Mouse (Mus musculus): ENCODE results near the gene Map7. TPM values are rescaled to one million over a fixed set of nuclear protein-coding genes. Genes with fewer than 3 reads are reported as not detected.

Map7 gene
- polyA plus RNA-seq, 1 experiment from 2014 or later: 44.7 TPM

- 84% methylated on average over 10 of the region's 10 CpGs for WGBS
- no peak overlapping the region for H3K4me2 ChIP-seq (ENCODE audit: low read depth, low read length)
- H3K4me3 ChIP-seq (ENCODE audit: low read length): no peak overlapping the region
- no peak for ATAC-seq
- no peak overlapping the region for H3K27ac ChIP-seq (ENCODE audit: low read length)
- H3K4me1 ChIP-seq (ENCODE audit: control insufficient read depth, insufficient read depth, low read length): no peaks in the 10 kb centered on the region
- no peaks in the 10 kb centered on the region for H3K27me3 ChIP-seq (replicated peaks; ENCODE audit: control insufficient read depth, insufficient read depth, low read length)
- no peaks in the 10 kb centered on the region for H3K36me3 ChIP-seq (ENCODE audit: control insufficient read depth, insufficient read depth, low read length)
- no peaks in the 10 kb centered on the region for H3K9me3 ChIP-seq (ENCODE audit: control insufficient read depth, low read length)
- H3K9ac ChIP-seq (ENCODE audit: low read depth, low read length): no peak overlapping the region
These were observed 85.2 kb downstream of the Map7 start for GRCm38 (mm10) chr10:20233451-20233850.

- Histone ChIP-seq H3K9me3 (ENCODE audit: control insufficient read depth, low read length) (no peaks in the 10 kb centered on the region), H3K27ac (ENCODE audit: low read length) (0 out of 2 replicates have a peak overlapping the region, but pooled peaks have one; percentile 10), H3K27me3 (replicated peaks; ENCODE audit: control insufficient read depth, insufficient read depth, low read length) (no peaks in the 10 kb centered on the region), H3K4me3 (ENCODE audit: low read length) (no peak overlapping the region), H3K9ac (ENCODE audit: low read depth, low read length) (no peak overlapping the region), H3K36me3 (ENCODE audit: control insufficient read depth, insufficient read depth, low read length) (no peaks in the 10 kb centered on the region), H3K4me1 (ENCODE audit: control insufficient read depth, insufficient read depth, low read length) (no peaks in the 10 kb centered on the region), H3K4me2 (ENCODE audit: low read depth, low read length) (no peak overlapping the region)
- no peak for ATAC-seq
- WGBS: 46% methylated on average over 4 of the region's 4 CpGs
These were observed 86.2 kb downstream of the Map7 start for GRCm38 (mm10) chr10:20234466-20234865.

GRCm38 (mm10) chr10:20235656-20236055 lies 87.4 kb downstream of the Map7 start:
- no peak overlapping the region for H3K4me3 ChIP-seq (ENCODE audit: low read length)
- no peak for ATAC-seq
- H3K9ac ChIP-seq (ENCODE audit: low read depth, low read length): no peak overlapping the region
- no peaks in the 10 kb centered on the region for H3K9me3 ChIP-seq (ENCODE audit: control insufficient read depth, low read length)
- no peaks in the 10 kb centered on the region for H3K4me1 ChIP-seq (ENCODE audit: control insufficient read depth, insufficient read depth, low read length)
- no peak overlapping the region for H3K4me2 ChIP-seq (ENCODE audit: low read depth, low read length)
- WGBS: 89% methylated on average over 3 of the region's 3 CpGs
- H3K27me3 ChIP-seq (replicated peaks; ENCODE audit: control insufficient read depth, insufficient read depth, low read length): no peaks in the 10 kb centered on the region
- H3K27ac ChIP-seq (ENCODE audit: low read length): no peak overlapping the region
- no peaks in the 10 kb centered on the region for H3K36me3 ChIP-seq (ENCODE audit: control insufficient read depth, insufficient read depth, low read length)

- no peaks in the 10 kb centered on the region for H3K9me3 ChIP-seq (ENCODE audit: control insufficient read depth, low read length)
- H3K4me3 ChIP-seq (ENCODE audit: low read length): no peak overlapping the region
- no peaks in the 10 kb centered on the region for H3K4me1 ChIP-seq (ENCODE audit: control insufficient read depth, insufficient read depth, low read length)
- H3K9ac ChIP-seq (ENCODE audit: low read depth, low read length): no peak overlapping the region
- H3K27me3 ChIP-seq (replicated peaks; ENCODE audit: control insufficient read depth, insufficient read depth, low read length): no peaks in the 10 kb centered on the region
- no peak overlapping the region for H3K4me2 ChIP-seq (ENCODE audit: low read depth, low read length)
- H3K36me3 ChIP-seq (ENCODE audit: control insufficient read depth, insufficient read depth, low read length): no peaks in the 10 kb centered on the region
- WGBS: 91% methylated on average over 6 of the region's 6 CpGs
- no peak for ATAC-seq
- no peak overlapping the region for H3K27ac ChIP-seq (ENCODE audit: low read length)
These were observed 88.0 kb downstream of the Map7 start for GRCm38 (mm10) chr10:20236241-20236640.

- Histone ChIP-seq H3K4me2 (ENCODE audit: low read depth, low read length) (no peak overlapping the region), H3K4me1 (ENCODE audit: control insufficient read depth, insufficient read depth, low read length) (peaks cover 4% of the 10 kb centered on the region; the same call in 1 of the 2 replicates), H3K36me3 (ENCODE audit: control insufficient read depth, insufficient read depth, low read length) (no peaks in the 10 kb centered on the region), H3K9me3 (ENCODE audit: control insufficient read depth, low read length) (no peaks in the 10 kb centered on the region), H3K27me3 (replicated peaks; ENCODE audit: control insufficient read depth, insufficient read depth, low read length) (no peaks in the 10 kb centered on the region), H3K9ac (ENCODE audit: low read depth, low read length) (no peak overlapping the region), H3K27ac (ENCODE audit: low read length) (no peak overlapping the region), H3K4me3 (ENCODE audit: low read length) (no peak overlapping the region)
- WGBS: 78% methylated on average over 5 of the region's 5 CpGs
- peak; percentile 62 for ATAC-seq
These were observed 90.0 kb downstream of the Map7 start for GRCm38 (mm10) chr10:20238281-20238680.

- Histone ChIP-seq H3K4me2 (ENCODE audit: low read depth, low read length) (no peak overlapping the region), H3K9ac (ENCODE audit: low read depth, low read length) (no peak overlapping the region), H3K36me3 (ENCODE audit: control insufficient read depth, insufficient read depth, low read length) (no peaks in the 10 kb centered on the region), H3K27me3 (replicated peaks; ENCODE audit: control insufficient read depth, insufficient read depth, low read length) (no peaks in the 10 kb centered on the region), H3K4me3 (ENCODE audit: low read length) (no peak overlapping the region), H3K27ac (ENCODE audit: low read length) (no peak overlapping the region), H3K4me1 (ENCODE audit: control insufficient read depth, insufficient read depth, low read length) (peaks cover 4% of the 10 kb centered on the region; the same call in 1 of the 2 replicates), H3K9me3 (ENCODE audit: control insufficient read depth, low read length) (no peaks in the 10 kb centered on the region)
- no peak for ATAC-seq
- 86% methylated on average over 6 of the region's 6 CpGs for WGBS
These were observed 92.6 kb downstream of the Map7 start for GRCm38 (mm10) chr10:20240858-20241257.

GRCm38 (mm10) chr10:20243321-20243720 lies 95.0 kb downstream of the Map7 start:
- H3K27ac ChIP-seq (ENCODE audit: low read length): no peak overlapping the region
- no peaks in the 10 kb centered on the region for H3K36me3 ChIP-seq (ENCODE audit: control insufficient read depth, insufficient read depth, low read length)
- no peak for ATAC-seq
- H3K4me1 ChIP-seq (ENCODE audit: control insufficient read depth, insufficient read depth, low read length): peaks cover 4% of the 10 kb centered on the region; the same call in 1 of the 2 replicates
- WGBS: 60% methylated on average over 7 of the region's 7 CpGs
- H3K9ac ChIP-seq (ENCODE audit: low read depth, low read length): no peak overlapping the region
- H3K27me3 ChIP-seq (replicated peaks; ENCODE audit: control insufficient read depth, insufficient read depth, low read length): no peaks in the 10 kb centered on the region
- no peaks in the 10 kb centered on the region for H3K9me3 ChIP-seq (ENCODE audit: control insufficient read depth, low read length)
- no peak overlapping the region for H3K4me3 ChIP-seq (ENCODE audit: low read length)
- no peak overlapping the region for H3K4me2 ChIP-seq (ENCODE audit: low read depth, low read length)

GRCm38 (mm10) chr10:20245082-20245481 lies 96.8 kb downstream of the Map7 start:
- Histone ChIP-seq H3K4me3 (ENCODE audit: low read length) (no peak overlapping the region), H3K4me1 (ENCODE audit: control insufficient read depth, insufficient read depth, low read length) (peaks cover 4% of the 10 kb centered on the region; the same call in 1 of the 2 replicates), H3K4me2 (ENCODE audit: low read depth, low read length) (no peak overlapping the region), H3K9ac (ENCODE audit: low read depth, low read length) (no peak overlapping the region), H3K27me3 (replicated peaks; ENCODE audit: control insufficient read depth, insufficient read depth, low read length) (no peaks in the 10 kb centered on the region), H3K27ac (ENCODE audit: low read length) (no peak overlapping the region), H3K9me3 (ENCODE audit: control insufficient read depth, low read length) (no peaks in the 10 kb centered on the region), H3K36me3 (ENCODE audit: control insufficient read depth, insufficient read depth, low read length) (no peaks in the 10 kb centered on the region)
- no peak for ATAC-seq
- WGBS: 91% methylated on average over 11 of the region's 11 CpGs

- no peaks in the 10 kb centered on the region for H3K27me3 ChIP-seq (replicated peaks; ENCODE audit: control insufficient read depth, insufficient read depth, low read length)
- H3K27ac ChIP-seq (ENCODE audit: low read length): no peak overlapping the region
- no peak overlapping the region for H3K4me3 ChIP-seq (ENCODE audit: low read length)
- WGBS: 93% methylated on average over 10 of the region's 10 CpGs
- no peaks in the 10 kb centered on the region for H3K4me1 ChIP-seq (ENCODE audit: control insufficient read depth, insufficient read depth, low read length)
- H3K9me3 ChIP-seq (ENCODE audit: control insufficient read depth, low read length): no peaks in the 10 kb centered on the region
- ATAC-seq: no peak
- no peak overlapping the region for H3K9ac ChIP-seq (ENCODE audit: low read depth, low read length)
- no peaks in the 10 kb centered on the region for H3K36me3 ChIP-seq (ENCODE audit: control insufficient read depth, insufficient read depth, low read length)
- no peak overlapping the region for H3K4me2 ChIP-seq (ENCODE audit: low read depth, low read length)
These were observed 100.8 kb downstream of the Map7 start for GRCm38 (mm10) chr10:20249091-20249490.

- Histone ChIP-seq H3K4me1 (ENCODE audit: control insufficient read depth, insufficient read depth, low read length) (no peaks in the 10 kb centered on the region), H3K9me3 (ENCODE audit: control insufficient read depth, low read length) (no peaks in the 10 kb centered on the region; the same call in 1 of the 2 replicates), H3K27ac (ENCODE audit: low read length) (no peak overlapping the region), H3K27me3 (replicated peaks; ENCODE audit: control insufficient read depth, insufficient read depth, low read length) (no peaks in the 10 kb centered on the region), H3K9ac (ENCODE audit: low read depth, low read length) (no peak overlapping the region), H3K4me3 (ENCODE audit: low read length) (no peak overlapping the region), H3K36me3 (ENCODE audit: control insufficient read depth, insufficient read depth, low read length) (no peaks in the 10 kb centered on the region), H3K4me2 (ENCODE audit: low read depth, low read length) (no peak overlapping the region)
- 86% methylated on average over 8 of the region's 8 CpGs for WGBS
- ATAC-seq: no peak
These were observed 107.3 kb downstream of the Map7 start for GRCm38 (mm10) chr10:20255579-20255978.

All from intestine, embryonic 16.5 days (tissue).